Mouse (Mus musculus): ENCODE measurements around the gene Abcb9.

Gene Abcb9

GRCm38 (mm10) chr5:124031068-124031955 lies 64.3 kb downstream of the Abcb9 start:
- DNase-seq (ENCODE audit: low spot score), result no peak

DNA sequence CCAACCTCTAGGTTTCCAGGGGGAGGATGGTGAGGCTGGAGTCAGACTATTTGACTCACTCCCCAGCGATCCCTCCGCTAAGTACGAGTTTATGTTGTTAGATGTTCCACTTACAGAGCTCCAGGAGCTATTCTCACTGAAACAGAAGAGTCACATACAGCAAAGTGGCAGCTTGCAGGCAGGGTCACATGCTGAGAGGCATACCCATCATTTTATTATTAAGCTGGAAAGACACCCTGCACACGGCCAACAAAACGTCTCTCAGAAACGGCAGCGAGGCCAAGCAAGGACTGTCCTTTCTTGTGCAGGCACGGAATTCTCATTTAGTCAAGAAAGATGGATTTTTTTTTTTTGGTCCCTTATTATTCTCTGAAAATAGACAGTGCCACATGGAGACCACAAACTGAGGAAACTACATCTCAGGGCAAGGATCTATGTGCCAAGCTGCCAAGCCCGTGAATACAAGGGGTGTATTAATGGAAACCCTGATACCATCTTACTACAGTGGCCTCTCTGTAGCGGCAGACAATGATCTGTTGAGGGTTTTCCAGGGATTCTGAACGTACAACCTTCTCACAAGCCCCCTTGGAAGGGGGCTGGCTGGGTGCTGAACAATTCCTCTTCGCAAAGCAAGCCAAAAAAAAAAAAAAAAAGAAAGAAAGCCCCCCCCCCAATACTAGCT lies 65.1 kb downstream of the Abcb9 start:
- no peak for DNase-seq (ENCODE audit: low spot score)

DNA sequence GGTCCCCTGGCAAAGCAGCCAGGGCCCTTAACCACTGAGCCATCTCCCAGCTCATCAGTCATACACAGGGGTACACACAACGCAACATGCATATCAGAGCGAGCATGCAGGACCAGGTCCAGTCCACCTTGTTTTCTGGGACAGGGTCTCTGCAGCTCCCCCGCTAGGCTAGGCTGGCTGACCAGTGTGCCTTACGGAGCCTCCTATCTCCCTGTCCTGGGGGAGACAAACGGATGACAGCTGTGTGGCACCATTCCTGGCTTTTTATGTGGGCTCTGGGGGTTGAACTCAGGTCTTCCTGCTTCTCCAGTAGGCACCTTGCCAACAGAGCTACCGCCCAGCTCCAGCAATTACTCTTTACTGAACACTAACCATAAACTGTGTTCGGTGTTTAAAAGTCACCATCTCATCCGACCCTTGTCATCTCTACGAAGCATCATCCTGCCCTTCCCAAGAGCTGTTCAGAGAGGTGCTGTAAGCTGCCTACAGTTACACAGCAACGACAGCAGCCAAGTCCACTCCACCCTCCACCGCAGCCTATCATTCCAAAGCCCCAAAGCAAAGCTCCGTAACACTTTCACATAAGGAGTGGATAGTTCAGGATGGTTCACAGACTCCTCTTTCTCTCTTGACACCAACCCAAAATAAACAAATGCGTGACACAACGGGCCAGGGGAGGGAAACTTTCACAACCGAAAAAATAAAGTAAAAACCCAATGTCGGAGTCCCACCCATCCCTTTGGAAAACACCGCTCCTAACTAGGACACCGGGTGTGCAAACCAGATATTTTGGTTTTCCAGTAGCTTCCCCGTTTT lies 66.2 kb downstream of the Abcb9 start:
- no peak for DNase-seq (ENCODE audit: low spot score)

- DNase-seq (ENCODE audit: low spot score), result no peak
Observed at GRCm38 (mm10) chr5:124028680-124029079, 66.9 kb downstream of the Abcb9 start.

- no peak for DNase-seq (ENCODE audit: low spot score)
Observed at GRCm38 (mm10) chr5:124027702-124028470, 67.7 kb downstream of the Abcb9 start.

DNA sequence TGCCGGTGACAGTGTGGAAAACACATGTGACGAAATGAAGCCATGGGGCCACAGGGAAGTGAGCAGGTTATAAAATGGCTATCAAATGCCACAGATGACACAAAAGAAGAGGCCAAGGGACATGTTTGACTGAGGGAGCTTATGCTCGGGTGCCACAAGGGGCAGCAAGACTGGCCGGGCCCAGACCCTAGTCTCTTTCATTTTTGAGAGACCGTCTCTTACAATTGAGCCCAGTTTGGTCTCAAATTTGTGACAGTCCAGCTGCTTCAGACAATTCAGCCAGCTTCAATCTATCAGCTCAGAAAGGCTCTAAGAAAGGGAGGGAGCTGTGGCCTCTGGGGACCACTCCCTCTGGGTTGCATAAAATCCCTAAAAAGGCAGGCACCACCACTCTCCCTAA lies 69.0 kb downstream of the Abcb9 start:
- no peak for DNase-seq (ENCODE audit: low spot score)

DNA sequence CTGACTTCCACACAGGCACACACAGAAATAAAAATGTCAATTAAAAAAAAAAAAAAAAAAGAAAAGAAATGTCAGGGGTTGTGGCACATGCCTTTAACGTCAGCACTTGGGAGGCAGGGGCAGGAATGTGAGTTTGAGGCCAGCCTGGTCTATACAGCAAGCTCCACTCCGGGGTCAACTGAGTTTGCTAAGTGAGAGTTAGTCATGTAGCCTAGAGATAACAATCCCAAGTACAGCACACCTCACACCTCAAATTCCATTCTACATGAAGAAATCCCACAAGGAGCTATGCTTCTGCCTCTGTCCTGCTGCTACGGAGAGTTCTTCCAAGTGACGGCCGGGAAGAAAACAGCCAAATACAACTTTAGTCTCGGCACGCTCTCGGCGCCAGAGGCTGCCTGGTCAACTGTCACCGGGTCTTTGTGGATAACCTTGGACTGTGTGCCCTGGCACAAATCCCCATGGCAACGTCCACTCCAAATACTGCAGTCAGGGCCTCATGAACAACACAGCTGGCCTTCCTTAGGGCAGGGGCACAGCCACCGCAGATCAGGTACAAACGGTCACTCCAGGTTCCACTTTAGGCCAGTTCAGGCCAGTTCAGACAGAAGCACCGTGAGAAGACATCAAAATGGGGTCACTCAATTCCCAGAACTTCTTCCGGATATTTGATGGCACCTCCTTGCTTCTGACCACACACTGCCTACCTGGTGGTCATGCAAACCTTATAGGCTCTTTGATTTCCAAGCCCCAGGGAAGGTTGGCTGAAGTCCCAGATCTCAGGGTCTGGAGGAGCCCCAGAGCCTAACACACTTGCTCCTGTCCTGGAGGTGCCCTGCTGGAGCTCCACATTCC lies 69.8 kb downstream of the Abcb9 start:
- DNase-seq (ENCODE audit: low spot score), result no peak

GRCm38 (mm10) chr5:124025146-124025545 lies 70.5 kb downstream of the Abcb9 start:
- DNase-seq (ENCODE audit: low spot score), result no peak

DNA sequence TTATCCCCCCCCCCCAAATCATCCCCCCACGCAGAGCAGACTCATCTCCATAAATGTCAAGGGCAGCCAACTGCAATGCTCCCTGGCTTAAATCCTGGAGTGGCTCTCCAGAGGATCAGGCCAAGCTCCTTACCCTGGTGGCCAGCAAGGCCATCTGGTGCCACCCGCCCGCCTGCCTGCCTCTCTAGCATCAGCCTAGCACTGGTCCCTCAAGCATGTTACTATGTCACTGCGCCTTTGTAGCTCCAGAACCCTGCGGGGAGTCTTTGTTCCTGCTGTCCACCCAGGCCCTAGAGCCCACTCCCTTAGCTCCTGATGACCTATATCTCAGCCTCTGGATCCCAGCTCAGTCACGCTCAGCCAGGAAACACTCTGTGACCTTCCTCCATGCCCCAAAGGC lies 70.9 kb downstream of the Abcb9 start:
- no peak for DNase-seq (ENCODE audit: low spot score)

DNA sequence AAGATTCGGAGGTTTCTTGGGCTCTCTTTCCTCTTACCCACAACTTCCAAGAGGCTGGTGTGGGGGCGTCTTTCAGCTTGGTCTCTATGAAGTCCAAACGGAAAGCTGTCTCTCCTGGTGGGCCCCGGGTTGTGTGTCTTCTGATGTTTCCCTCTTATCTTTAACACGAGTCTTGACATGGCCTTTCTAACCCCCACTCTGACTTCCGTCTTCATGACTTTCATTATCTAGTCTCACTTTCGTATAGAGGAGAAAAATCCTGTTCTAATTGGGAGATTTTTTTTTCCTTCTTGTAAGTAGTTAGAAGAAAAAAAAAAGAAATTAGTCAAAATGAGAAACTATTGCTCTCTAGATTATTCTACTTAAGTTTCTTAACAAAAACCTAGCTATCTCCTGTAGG lies 73.2 kb downstream of the Abcb9 start:
- DNase-seq (ENCODE audit: low spot score), result no peak

- no peak for DNase-seq (ENCODE audit: low spot score)
Observed at GRCm38 (mm10) chr5:124021701-124022100, 73.9 kb downstream of the Abcb9 start.

GRCm38 (mm10) chr5:124021148-124021547 lies 74.5 kb downstream of the Abcb9 start:
- no peak for DNase-seq (ENCODE audit: low spot score)

GRCm38 (mm10) chr5:124019348-124020216 lies 76.0 kb downstream of the Abcb9 start:
- DNase-seq (ENCODE audit: low spot score), result no peak

DNA sequence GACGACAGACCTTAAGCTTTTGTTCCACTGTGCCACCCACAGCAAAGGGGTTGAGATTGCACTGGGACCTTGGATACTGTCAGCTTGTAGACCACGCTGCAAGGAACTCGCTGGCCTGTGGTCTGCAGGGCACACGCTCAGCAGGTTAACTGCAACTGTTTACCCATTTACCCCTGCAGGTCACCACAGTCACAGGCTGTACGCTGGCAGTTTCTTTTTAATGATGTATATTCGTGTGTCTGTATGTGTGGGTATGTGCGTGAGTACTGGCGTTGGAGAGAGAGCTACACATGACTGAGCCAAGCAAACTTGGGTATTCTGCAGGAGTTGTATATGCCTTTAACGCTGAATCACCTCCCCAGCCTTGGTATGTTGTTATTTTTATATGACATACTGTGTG lies 76.9 kb downstream of the Abcb9 start:
- no peak for DNase-seq (ENCODE audit: low spot score)

DNA sequence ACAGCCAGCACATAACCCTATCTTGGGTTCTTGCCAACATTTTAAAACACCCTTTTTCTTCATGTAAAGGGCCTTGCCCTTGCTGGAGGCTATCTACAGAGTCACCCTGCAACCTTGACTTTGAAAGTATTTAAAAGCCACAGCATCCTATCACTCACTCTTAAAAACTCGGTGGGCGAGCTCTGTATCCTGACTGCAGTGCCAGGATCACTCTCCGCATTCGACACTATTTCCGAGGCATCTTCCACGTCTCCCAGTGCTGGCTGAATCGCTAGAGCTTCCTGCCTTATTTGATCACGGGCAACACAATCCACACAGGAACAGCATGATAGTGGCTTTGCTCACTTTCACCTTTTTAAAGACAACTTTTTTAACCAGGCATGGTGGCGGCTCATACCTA lies 77.7 kb downstream of the Abcb9 start:
- no peak for DNase-seq (ENCODE audit: low spot score)

DNA sequence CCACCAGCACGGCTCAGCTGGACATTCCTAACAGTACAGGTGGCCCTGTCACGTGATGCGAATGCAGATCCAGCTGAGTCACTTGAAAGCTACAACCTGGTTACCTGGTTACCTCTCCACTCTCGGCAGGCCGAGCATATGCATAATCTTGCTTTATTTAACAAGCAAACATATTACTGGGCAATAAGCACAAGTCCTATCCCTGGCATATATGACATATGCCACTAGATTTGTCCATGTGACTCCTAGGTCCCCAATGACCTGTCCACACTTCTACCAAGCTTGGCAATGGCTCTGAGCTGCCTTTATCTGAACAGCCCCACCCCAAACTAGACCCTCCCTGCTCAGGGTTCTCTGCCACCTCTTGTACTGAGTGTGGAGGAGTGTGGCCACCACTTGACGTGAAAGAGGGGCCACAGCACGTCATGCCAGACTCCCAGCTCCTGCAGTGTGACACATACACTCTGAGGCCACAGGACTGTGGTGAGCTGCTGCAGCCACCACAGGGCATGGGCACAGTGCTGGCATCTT lies 79.2 kb downstream of the Abcb9 start:
- DNase-seq (ENCODE audit: low spot score), result no peak

DNA sequence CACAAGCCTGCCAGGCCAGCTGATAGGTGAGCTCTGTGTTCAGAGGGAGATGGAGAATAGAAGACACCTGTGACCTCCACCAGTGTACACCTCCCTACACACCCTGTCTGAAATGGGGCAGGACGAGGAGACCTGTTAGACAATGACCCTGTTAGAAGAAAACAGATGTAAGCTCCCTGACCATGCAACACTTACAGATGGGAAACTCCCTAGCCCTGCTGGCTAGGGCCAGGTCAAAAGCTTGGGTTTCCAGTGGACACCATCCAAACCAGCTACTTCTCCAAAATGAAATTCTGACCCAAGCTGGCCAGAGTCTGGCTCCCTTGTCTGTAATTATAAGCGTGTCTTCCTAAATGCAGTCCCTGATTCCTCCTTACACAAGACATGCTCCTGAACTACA lies 79.9 kb downstream of the Abcb9 start:
- no peak for DNase-seq (ENCODE audit: low spot score)

- DNase-seq (ENCODE audit: low spot score), result no peak
Observed at GRCm38 (mm10) chr5:124014791-124015251, 80.8 kb downstream of the Abcb9 start.

GRCm38 (mm10) chr5:124014180-124014579 lies 81.4 kb downstream of the Abcb9 start:
- DNase-seq (ENCODE audit: low spot score), result no peak

GRCm38 (mm10) chr5:124013747-124014146 lies 81.9 kb downstream of the Abcb9 start:
- no peak for DNase-seq (ENCODE audit: low spot score)

All from ovary, postnatal 10 days (tissue).